Mouse (Mus musculus) heart, embryonic 16.5 days (tissue): Measurements from ENCODE around the gene Chd1. TPM values are rescaled to one million over a fixed set of nuclear protein-coding genes. Genes with fewer than 3 reads are reported as not detected.

Source experiments
- polyA plus RNA-seq: library from polyadenylated mRNA; unstranded; fragments of >200 nt; fragmentation: Nextera tagmentation; extraction: Ambion mirVana; gene quantifications from 2 replicates; pipeline ENCODE4 v1.2.1, GENCODE M21; 2015

Gene Chd1
- polyA plus RNA-seq, 1 experiment from 2014 or later, result 14.7 TPM

Other genes starting within 250 kb of the Chd1 start
- 180 and 200 TPM in 2 replicates for gene Psmb1, start 205.2 kb upstream of the Chd1 start, polyA plus RNA-seq
- 25.2 and 27.3 TPM in 2 replicates for gene Tbp, start 205.1 kb upstream of the Chd1 start, polyA plus RNA-seq
- gene Pdcd2, start 177.7 kb upstream of the Chd1 start, polyA plus RNA-seq, result 23.8 and 35.1 TPM in 2 replicates
- gene Prdm9, start 140.6 kb upstream of the Chd1 start, polyA plus RNA-seq, result 1.7 and 2.0 TPM in 2 replicates
- 8.5 and 8.9 TPM in 2 replicates for gene Rgmb, start 126.1 kb downstream of the Chd1 start, polyA plus RNA-seq